Mouse (Mus musculus) cortical plate, adult 2 months (tissue): ENCODE data around the gene Rxra. TPM values are rescaled to one million over a fixed set of nuclear protein-coding genes. Genes with fewer than 3 reads are reported as not detected.

Source experiments
- H3K27ac ChIP-seq: fragments of 200-500 bp; 2 replicates; pipeline ENCODE4 v1.5.1; 2012; ENCODE audit warnings: low read length, control low read depth, inconsistent platforms; ENCODE audit not compliant: insufficient read depth
- H3K4me1 ChIP-seq: fragments of 200-500 bp; 2 replicates; pipeline ENCODE4 v1.6.1; 2011; ENCODE audit warnings: low read length; ENCODE audit not compliant: control insufficient read depth, insufficient read depth
- H3K4me3 ChIP-seq: fragments of 200-500 bp; 2 replicates; pipeline ENCODE4 v1.5.1; 2011; ENCODE audit warnings: mild to moderate bottlenecking, low read length, control low read depth; ENCODE audit not compliant: insufficient read depth
- CTCF ChIP-seq: fragments of 200-500 bp; IDR thresholded peaks from 2 replicates; pipeline ENCODE4 v1.5.1; 2011; ENCODE audit warnings: mild to moderate bottlenecking, control low read depth, low read length; ENCODE audit not compliant: insufficient read depth; ENCODE audit errors: extremely low read depth
- POLR2A ChIP-seq: fragments of 200-500 bp; IDR thresholded peaks from 2 replicates; pipeline ENCODE4 v1.6.1; 2011; ENCODE audit warnings: mild to moderate bottlenecking, low read length, control low read depth; ENCODE audit not compliant: insufficient read depth; ENCODE audit errors: extremely low read depth
- polyA plus RNA-seq: library from polyadenylated mRNA; depleted of rRNA; stranded (reverse); fragments of >200 nt; gene quantifications from 2 replicates; pipeline ENCODE4 v1.2.3, GENCODE M21; 2012

Rxra gene
- polyA plus RNA-seq, 1 experiment, result 18.4 TPM

DNA sequence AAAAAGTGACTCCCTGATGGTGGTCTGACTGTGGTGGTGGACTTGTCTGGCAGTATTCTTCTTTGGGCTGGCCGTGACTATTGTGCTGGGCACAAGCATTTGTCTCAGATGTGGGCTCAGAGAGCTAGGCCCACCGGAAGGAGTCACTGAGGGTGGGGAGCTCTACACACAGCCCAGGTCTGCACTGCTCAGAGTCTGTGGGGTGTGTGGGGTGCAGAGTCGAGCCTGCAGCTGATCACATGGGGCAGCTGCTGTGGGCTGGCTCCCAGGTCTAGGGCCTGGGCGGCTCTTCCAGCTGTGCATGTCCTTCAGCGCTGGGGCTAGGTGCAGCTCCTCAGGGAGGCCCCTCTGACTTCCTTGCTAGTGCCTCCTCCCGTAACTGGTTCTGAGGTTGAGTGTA lies 3.8 kb downstream of the Rxra start:
- Histone ChIP-seq H3K4me1 (peaks cover 2% of the 10 kb centered on the region; the same call in 1 of the 2 replicates), H3K27ac (no peak overlapping the region), H3K4me3 (no peak overlapping the region)
- TF ChIP-seq CTCF, result no peak
- TF ChIP-seq POLR2A, result no peak

DNA sequence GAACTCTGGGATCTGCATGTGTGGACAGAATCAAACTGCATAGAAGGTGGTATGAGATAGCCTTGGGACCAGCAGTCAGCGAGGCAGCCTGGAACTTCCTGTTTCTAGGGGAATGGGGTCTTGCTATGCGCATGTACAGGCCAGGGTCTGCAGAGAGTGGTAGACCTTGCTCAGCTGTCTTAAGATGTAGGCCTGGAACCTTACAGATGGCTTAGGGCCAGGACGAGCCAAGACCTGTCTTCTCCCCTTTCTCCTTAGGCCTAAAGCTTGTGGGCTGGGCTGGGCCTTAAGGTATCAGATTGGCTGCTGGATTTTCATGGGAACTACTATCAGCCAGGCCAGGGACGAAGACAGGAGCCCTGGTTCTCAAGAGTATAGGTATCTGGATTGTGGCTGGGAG lies 4.4 kb downstream of the Rxra start:
- TF ChIP-seq POLR2A (no peak), CTCF (no peak)
- Histone ChIP-seq H3K27ac (no peak overlapping the region), H3K4me1 (peaks cover 2% of the 10 kb centered on the region; the same call in 1 of the 2 replicates), H3K4me3 (no peak overlapping the region)

DNA sequence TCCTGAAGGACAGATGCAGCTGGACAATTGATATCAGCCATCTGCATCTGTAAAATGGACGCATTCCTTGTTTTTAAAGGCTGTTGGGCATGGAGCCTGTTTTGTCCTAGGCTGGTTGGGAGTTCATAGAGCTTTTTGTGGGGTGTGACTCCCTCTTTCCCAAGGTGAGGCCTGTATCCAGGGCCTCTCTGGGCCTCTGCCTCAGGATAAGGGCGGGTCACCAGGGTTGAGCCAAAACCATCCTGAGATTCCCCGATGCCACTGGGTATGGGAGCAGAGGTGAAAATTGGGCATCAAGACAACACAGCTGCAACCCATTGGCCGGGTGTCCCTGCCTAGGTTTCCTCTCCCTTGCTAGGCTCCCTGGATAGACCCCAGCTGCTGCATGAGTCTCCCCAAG lies 5.2 kb downstream of the Rxra start:
- H3K4me3 ChIP-seq, result no peak overlapping the region
- no peak overlapping the region for H3K27ac ChIP-seq
- peaks cover 2% of the 10 kb centered on the region; the same call in 1 of the 2 replicates for H3K4me1 ChIP-seq
- TF ChIP-seq CTCF (no peak), POLR2A (no peak)

DNA sequence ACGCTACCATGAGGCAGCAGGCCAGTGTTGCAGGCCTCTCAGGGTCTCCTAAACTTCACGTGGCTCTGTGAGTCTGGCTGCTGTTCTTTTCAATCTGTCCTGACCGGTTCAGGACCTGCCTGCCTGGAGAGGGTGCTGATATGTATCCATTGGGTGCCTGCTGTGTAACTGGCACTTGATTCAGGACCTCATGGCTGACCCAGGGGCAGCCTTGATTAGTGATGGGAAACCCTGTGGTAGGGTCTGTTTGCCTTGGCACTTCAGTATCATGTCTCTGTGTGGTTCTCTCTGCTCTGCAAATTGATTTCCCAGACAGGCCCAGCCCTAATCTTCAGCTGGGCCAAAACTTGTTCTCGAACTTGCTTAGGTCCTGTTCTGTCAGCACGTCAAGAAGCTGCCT lies 5.9 kb downstream of the Rxra start:
- no peak for TF ChIP-seq POLR2A
- no peak for TF ChIP-seq CTCF
- H3K27ac ChIP-seq, result no peak overlapping the region

DNA sequence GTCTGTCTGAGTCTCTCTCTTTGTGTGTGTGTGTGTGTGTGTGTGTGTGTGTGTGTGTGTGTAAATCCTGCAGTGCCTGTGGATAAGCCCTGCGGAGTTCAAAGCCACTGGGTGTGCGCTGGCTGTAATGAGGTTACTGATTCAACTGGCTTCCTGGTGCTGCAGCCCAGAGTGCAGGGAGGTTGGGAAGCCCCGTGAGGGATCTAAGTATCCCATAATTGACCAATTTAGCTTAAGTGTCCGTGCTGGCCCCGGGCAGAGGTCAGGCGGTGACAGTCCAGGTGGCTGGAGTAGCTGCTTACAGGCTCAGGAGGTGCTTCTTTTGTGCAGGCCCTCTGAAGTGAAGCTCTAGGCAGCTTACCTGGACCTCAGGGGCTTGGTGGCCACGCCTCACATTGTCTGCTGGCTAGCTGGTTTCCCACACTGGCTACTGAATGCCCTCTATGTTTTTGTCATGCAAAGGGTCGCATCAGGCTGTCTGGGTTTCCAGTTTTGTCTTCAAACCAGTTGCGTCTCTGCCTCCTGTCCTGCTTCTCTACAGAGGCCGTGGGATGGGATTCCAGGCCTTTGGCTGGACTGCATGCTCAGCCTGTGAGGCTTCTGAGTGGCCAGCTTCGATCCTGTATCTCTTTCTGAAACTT lies 7.9 kb downstream of the Rxra start:
- H3K27ac ChIP-seq, result no peak overlapping the region
- H3K4me1 ChIP-seq, result 0 out of 2 replicates have a peak, but pooled peaks cover 2% of the 10 kb centered on the region
- no peak overlapping the region for H3K4me3 ChIP-seq
- no peak for TF ChIP-seq POLR2A
- no peak for TF ChIP-seq CTCF

More for the DNA sequence above, 5.9 kb downstream of the Rxra start:
- Histone ChIP-seq H3K4me1 (peaks cover 2% of the 10 kb centered on the region; the same call in 1 of the 2 replicates), H3K4me3 (no peak overlapping the region)

DNA sequence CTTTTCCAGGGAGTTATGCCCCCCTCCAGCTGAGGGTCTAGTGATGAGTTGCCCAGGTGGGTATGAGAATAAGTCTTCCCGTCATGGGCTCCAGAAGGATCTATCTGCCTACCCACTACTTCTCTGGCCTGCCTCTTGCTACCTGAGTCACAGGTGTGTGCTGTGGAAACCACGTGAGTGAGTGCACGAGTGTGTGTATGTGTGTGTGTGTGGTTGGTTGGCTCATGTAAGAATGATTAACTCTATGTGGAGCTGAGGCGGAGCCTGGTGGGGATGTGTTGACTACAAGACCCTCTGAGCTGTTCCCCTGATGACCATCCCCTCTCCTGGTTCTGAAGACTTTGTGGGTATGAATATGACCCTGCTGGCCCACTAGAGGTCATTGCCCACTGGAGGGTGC lies 9.7 kb downstream of the Rxra start:
- no peak overlapping the region for H3K27ac ChIP-seq
- TF ChIP-seq POLR2A, result no peak
- no peak for TF ChIP-seq CTCF
- H3K4me3 ChIP-seq, result no peak overlapping the region
- H3K4me1 ChIP-seq, result 0 out of 2 replicates have a peak, but pooled peaks cover 2% of the 10 kb centered on the region

DNA sequence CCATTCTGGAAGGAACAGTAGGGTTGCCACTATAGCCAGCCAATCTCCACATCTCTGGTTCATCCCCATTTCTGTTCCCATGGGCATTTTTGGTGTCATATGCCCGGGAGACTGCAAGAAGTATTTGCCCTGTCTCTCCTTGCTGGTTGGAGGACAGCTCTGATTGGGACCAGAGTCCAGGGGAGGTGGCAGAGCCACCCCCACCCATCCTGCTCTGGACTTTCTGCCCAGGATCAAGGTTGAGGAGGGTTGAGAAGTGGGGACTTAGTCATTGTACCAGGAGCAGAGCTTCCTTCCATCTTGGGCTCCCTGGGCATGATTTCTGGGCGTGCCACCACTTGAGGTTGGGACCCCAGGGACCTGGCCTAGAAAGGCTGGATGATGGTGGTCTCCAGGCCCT lies 10.1 kb downstream of the Rxra start:
- H3K27ac ChIP-seq, result no peak overlapping the region
- H3K4me1 ChIP-seq, result 0 out of 2 replicates have a peak, but pooled peaks cover 2% of the 10 kb centered on the region
- H3K4me3 ChIP-seq, result no peak overlapping the region
- TF ChIP-seq POLR2A (no peak), CTCF (no peak)

DNA sequence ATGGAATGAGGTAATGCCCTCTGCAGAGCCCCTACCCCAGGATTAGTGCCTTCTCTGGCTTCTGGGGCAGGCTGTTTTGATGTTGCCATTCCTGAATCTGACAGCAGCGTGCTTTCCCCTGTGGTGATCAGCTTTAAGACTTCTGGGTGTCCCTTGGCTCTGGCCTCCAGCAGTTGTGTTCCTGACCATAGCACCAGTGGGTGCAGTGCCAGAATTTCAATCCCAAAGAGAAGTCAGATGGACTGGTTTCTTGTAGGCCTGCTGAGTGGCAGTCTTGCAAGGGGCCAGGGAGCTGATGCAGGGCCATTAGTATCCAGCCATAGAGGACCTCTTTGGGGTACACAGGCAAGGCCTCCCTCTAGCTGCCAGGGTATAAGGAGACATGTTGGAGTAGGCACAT lies 10.8 kb downstream of the Rxra start:
- no peak overlapping the region for H3K4me3 ChIP-seq
- TF ChIP-seq CTCF (no peak), POLR2A (no peak)
- H3K27ac ChIP-seq, result no peak overlapping the region
- 0 out of 2 replicates have a peak, but pooled peaks cover 2% of the 10 kb centered on the region for H3K4me1 ChIP-seq

DNA sequence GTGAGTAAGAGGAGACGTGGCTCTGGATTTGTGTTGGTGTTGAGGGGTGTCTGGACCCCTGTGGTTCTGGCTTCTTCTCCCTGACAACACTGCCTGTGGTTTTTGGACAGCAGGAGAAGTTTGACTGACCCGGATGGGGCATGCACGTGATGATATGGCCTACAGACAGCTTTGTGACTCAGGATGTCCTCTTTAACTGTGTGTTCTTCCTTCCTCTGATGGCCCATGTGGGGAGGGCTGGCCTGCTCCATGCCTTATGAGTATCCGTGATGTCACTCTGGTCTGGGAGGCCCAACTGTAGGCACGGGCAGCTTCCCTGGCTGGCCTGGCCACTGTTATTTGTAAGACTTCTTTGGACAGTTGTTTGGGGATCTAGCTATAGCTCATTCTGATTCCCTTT lies 11.7 kb downstream of the Rxra start:
- no peak overlapping the region for H3K27ac ChIP-seq
- H3K4me1 ChIP-seq, result 0 out of 2 replicates have a peak, but pooled peaks cover 2% of the 10 kb centered on the region
- TF ChIP-seq CTCF, result no peak
- TF ChIP-seq POLR2A, result no peak
- no peak overlapping the region for H3K4me3 ChIP-seq

DNA sequence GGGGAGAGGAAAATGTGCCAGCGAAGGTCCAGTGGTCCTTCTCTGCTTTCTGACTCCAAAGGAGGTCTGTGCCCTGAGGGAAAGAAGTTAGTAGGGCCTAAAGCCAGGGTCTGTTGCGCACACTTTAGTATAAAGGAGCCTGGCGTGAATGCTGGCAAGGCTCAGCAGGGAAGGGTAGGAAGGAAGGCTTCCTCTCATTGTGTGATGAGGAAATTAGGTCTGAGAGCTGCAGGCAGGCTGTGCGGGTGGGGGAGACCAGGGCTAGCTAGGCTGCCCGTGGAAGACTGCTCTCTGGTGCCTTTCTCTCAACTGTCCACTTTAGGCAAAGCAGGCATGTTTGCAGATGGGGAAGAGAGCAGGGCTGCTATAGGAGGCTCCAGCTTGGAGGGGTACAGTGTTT lies 14.5 kb downstream of the Rxra start:
- TF ChIP-seq CTCF, result no peak
- no peak for TF ChIP-seq POLR2A
- Histone ChIP-seq H3K4me3 (no peak overlapping the region), H3K4me1 (0 out of 2 replicates have a peak, but pooled peaks cover 4% of the 10 kb centered on the region), H3K27ac (no peak overlapping the region)

DNA sequence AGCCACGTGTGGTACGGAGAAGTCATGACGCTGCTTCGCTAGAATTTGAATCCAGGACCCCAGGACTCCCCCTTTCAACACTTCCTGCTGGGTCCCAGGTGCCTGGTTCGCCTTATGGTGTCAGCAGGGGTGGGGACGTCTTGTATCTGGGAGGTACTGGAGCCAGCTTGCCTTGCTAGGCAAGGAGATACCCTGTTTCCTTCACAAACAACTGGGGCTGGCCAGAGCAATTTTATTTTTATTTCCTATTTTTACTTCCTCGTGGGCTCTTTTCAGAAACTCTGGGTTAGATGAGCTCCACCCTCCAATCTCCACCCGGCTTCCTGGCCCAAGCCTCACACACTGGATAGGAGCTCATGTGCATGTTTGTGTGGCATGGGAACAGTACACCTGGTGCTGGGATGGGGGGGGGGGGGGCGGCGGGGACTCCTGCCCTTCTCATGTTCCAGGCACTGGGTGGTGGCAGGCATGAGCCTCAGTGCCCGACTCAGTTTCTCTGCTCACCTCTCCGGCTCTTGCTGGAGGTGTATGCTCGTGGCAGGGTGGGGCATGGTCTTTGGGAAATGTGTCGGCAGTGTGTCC lies 15.0 kb downstream of the Rxra start:
- Histone ChIP-seq H3K4me3 (no peak overlapping the region), H3K27ac (no peak overlapping the region)
- TF ChIP-seq CTCF (no peak), POLR2A (no peak)

More for the DNA sequence above, 15.0 kb downstream of the Rxra start:
- 0 out of 2 replicates have a peak, but pooled peaks cover 4% of the 10 kb centered on the region for H3K4me1 ChIP-seq
